Comparison of ENCODE assay signal across 8 mouse cellular contexts in the genomic region with DNA sequence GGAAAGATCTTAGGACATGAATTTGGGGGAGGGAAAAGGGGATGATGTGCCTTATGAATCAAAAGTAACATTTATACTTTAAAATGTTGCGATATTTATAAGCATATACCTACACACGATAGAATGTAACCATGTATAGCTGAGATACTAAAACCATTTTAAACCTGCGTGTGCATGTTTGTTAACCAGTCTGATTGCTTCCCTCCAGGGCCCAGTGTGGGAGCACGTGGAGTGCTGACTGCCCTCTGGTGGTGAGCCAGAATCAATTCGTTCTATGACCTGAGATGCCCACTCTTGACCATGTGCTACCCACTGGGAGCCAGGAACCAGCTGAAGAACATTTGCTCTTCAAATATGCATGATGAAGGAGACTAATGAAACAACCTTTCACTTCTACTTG. TPM values are rescaled to one million over a fixed set of nuclear protein-coding genes. Genes with fewer than 3 reads are reported as not detected.
DNase-seq lines count a peak whose midpoint lies in the region; ATAC-seq and TF ChIP-seq lines count a peak whose summit lies in the region.

No protein-coding gene starts in this region.

- ATAC-seq in forebrain, embryonic 13.5 days, result peak; percentile 33; the same call in 1 of the 2 replicates
- ATAC-seq in hindbrain, postnatal 0 days, result 0 out of 2 replicates have a peak, but pooled peaks have one; percentile 47
- ATAC-seq in limb, embryonic 11.5 days (ENCODE audit: insufficient number of reproducible peaks, low FRiP score, low TSS enrichment, low read depth), result no peak

- no peak overlapping the region for H3K27ac ChIP-seq in forebrain, embryonic 13.5 days
- no peak overlapping the region for H3K27ac ChIP-seq in hindbrain, postnatal 0 days
- no peak overlapping the region for H3K27ac ChIP-seq in limb, embryonic 11.5 days (replicated peaks; ENCODE audit: low read depth, low read length)

- 33% methylated on average over 5 of the region's 5 CpGs for WGBS in forebrain, embryonic 13.5 days
- WGBS in hindbrain, postnatal 0 days, result 36% methylated on average over 5 of the region's 5 CpGs
- WGBS in limb, embryonic 11.5 days, result 41% methylated on average over 5 of the region's 5 CpGs

- H3K9me3 ChIP-seq in forebrain, embryonic 13.5 days (replicated peaks), result no peaks in the 10 kb centered on the region
- no peaks in the 10 kb centered on the region for H3K9me3 ChIP-seq in hindbrain, postnatal 0 days (ENCODE audit: low read length)
- H3K9me3 ChIP-seq in limb, embryonic 11.5 days (ENCODE audit: control insufficient read depth, low read length), result no peaks in the 10 kb centered on the region

- no peak overlapping the region for H3K4me2 ChIP-seq in forebrain, embryonic 13.5 days
- no peak overlapping the region for H3K4me2 ChIP-seq in hindbrain, postnatal 0 days (ENCODE audit: low read depth, low read length)
- no peak overlapping the region for H3K4me2 ChIP-seq in limb, embryonic 11.5 days (ENCODE audit: low read depth, severe bottlenecking)

- no peak overlapping the region for H3K4me3 ChIP-seq in forebrain, embryonic 13.5 days
- no peak overlapping the region for H3K4me3 ChIP-seq in hindbrain, postnatal 0 days (ENCODE audit: low read length)
- no peak overlapping the region for H3K4me3 ChIP-seq in limb, embryonic 11.5 days (ENCODE audit: low read depth, low read length)

- peak; percentile 82 for TF ChIP-seq CTCF in hindbrain, postnatal 0 days (IDR thresholded peaks at IDR 0.05; ENCODE audit: low read depth)

- peaks cover 33% of the 10 kb centered on the region for H3K4me1 ChIP-seq in forebrain, embryonic 13.5 days
- no peaks in the 10 kb centered on the region for H3K4me1 ChIP-seq in hindbrain, postnatal 0 days (ENCODE audit: insufficient read depth, low read length)
- no peaks in the 10 kb centered on the region for H3K4me1 ChIP-seq in limb, embryonic 11.5 days (ENCODE audit: control insufficient read depth, insufficient read depth, low read length)

- peak; percentile 53 for DNase-seq in ovary, adult 18-20 months (ENCODE audit: low spot score)
- no peak for DNase-seq in ovary, postnatal 10 days (ENCODE audit: low spot score)
- peak; percentile 73 for DNase-seq in brain, adult 2 months (ENCODE audit: low read depth, low spot score)
- DNase-seq in hindbrain, postnatal 0 days (ENCODE audit: low spot score), result peak; percentile 71
- peak; percentile 75 for DNase-seq in limb, embryonic 11.5 days (ENCODE audit: low spot score)
- peak; percentile 45 for DNase-seq in neural tube, embryonic 10.5 days (ENCODE audit: extremely low spot score, low spot score)
- peak; percentile 50 for DNase-seq in thymus, postnatal 0 days (ENCODE audit: low spot score)

- no peak overlapping the region for H3K9ac ChIP-seq in forebrain, embryonic 13.5 days
- H3K9ac ChIP-seq in hindbrain, postnatal 0 days (replicated peaks; ENCODE audit: low read length), result no peak overlapping the region
- H3K9ac ChIP-seq in limb, embryonic 11.5 days (ENCODE audit: low read length), result no peak overlapping the region

- H3K27me3 ChIP-seq in forebrain, embryonic 13.5 days, result no peaks in the 10 kb centered on the region
- H3K27me3 ChIP-seq in hindbrain, postnatal 0 days (ENCODE audit: insufficient read depth, low read length), result no peaks in the 10 kb centered on the region
- no peaks in the 10 kb centered on the region for H3K27me3 ChIP-seq in limb, embryonic 11.5 days (ENCODE audit: control insufficient read depth, insufficient read depth, low read length)

- 0 out of 2 replicates have a peak, but pooled peaks cover 5% of the 10 kb centered on the region for H3K36me3 ChIP-seq in forebrain, embryonic 13.5 days (ENCODE audit: poor library complexity, severe bottlenecking)
- no peaks in the 10 kb centered on the region for H3K36me3 ChIP-seq in hindbrain, postnatal 0 days (ENCODE audit: insufficient read depth, low read length)
- H3K36me3 ChIP-seq in limb, embryonic 11.5 days (ENCODE audit: control insufficient read depth, insufficient read depth, low read length), result no peaks in the 10 kb centered on the region

RNA-seq across cellular contexts. Expression of gene Gpr156, which starts 30.9 kb away (rescaled TPM):
- 5.5 TPM in 2 replicates for polyA plus RNA-seq in forebrain, embryonic 13.5 days (2015; fragmentation: Nextera tagmentation; extraction: Ambion mirVana)
- total RNA-seq in hindbrain, postnatal 0 days (2014; rRNA removed), result 3.2 and 4.3 TPM in 2 replicates
- polyA plus RNA-seq in hindbrain, postnatal 0 days (2015; fragmentation: Nextera tagmentation; extraction: Ambion mirVana), result 1.9 and 2.4 TPM in 2 replicates
- 0.78 and 0.80 TPM in 2 replicates for polyA plus RNA-seq in limb, embryonic 11.5 days (2014; fragmentation: Nextera tagmentation; extraction: Ambion mirVana)
- 0.13 and 0.23 TPM in 2 replicates for polyA plus RNA-seq in thymus, postnatal 0 days (2015; fragmentation: Nextera tagmentation; extraction: Ambion mirVana)
